Mouse (Mus musculus): ENCODE measurements at regions not wholly inside any gene's neighbourhood (a gene's known extent, or its start where the extent isn't known, plus 50 kb on each side); places are given as distances from the start of the nearest gene placed in this dataset.

DNA sequence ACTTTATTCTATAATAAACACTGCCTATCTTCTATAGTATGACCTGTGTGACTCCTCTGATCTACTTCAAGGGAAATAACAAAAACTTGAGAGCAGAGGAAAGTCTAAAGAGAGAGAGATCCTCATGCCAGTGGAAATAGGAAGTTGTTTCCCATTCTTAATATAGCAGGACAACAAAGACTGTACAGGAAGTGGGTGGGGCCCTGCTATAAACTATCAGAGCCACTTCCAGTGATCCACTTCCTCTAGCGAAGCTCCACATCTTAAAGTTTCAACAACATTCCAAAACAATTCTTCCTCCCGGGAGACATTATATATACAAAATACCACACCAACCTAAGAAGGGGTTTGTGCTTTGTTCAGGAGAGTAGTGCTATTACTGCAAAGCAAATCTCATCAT, 339.7 kb downstream of the Elavl2 start:
- DNase-seq, result no peak
- intact Hi-C loops (cut with DNase I), result no loop called here

DNA sequence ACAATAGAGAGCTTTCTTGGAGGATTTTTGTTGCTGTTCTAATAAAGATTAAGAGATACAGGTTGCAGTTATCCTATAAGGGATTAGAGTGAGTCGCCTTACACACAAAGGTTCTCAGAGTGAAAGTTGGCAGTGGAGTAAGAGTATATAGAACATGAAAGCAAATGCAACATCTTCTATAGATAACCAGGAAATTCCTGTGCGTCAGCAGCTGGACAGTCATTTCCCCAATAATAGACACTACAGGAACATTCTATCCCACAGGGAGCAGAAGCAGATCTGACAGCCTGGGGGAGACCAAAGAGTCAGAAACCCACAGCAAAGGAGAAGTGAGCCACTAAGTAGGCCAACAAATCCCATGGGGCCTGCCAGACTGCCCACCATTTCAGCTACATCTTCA, 348.7 kb downstream of the Elavl2 start:
- no peak for DNase-seq
- intact Hi-C loops (cut with DNase I), result no loop called here

GRCm38 (mm10) chr4:91029462-91029861, 371.1 kb downstream of the Elavl2 start:
- no peak for DNase-seq
- intact Hi-C loops (cut with DNase I), result no loop called here

DNA sequence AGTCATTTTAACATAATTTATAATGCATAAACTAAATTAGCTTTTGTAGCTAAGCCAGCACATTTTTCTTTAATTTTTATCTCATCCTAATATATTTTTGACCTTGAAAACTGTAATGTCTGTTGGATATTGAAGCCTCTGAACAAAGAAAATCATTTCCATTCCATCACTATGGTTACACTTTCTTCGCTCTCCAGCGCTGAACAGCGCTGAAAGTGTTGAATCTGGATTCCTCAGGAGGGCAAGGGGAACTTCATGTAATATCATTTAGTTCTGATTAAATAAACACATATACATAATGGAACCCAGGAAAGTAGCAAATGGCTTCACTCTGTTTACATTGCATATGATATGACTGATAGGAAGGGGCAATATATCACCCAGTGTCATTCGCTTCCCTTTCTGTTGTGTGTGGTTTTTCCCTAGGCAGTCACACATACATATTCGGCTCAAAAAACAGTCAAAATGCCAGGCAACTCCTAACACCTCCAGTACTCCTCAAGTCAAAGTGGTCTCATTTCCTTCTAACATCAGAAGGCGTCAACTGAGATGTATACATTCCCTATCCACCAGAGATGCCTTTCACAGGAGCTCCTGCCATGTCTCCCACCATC, 372.5 kb downstream of the Elavl2 start:
- DNase-seq, result no peak
- intact Hi-C loops (cut with DNase I), result no loop called here

GRCm38 (mm10) chr4:90996388-90997092, 404.0 kb downstream of the Elavl2 start:
- intact Hi-C loops (cut with DNase I), result no loop called here
- DNase-seq, result no peak

- no peak for DNase-seq
- intact Hi-C loops (cut with DNase I), result no loop called here
Observed at GRCm38 (mm10) chr4:90964658-90965057, 435.9 kb downstream of the Elavl2 start.

- intact Hi-C loops (cut with DNase I), result no loop called here
- no peak for DNase-seq
Observed at GRCm38 (mm10) chr4:90943687-90944385, 456.7 kb downstream of the Elavl2 start.

GRCm38 (mm10) chr4:90917312-90918107, 483.1 kb downstream of the Elavl2 start:
- intact Hi-C loops (cut with DNase I), result no loop called here
- DNase-seq, result no peak

- no peak for DNase-seq
- intact Hi-C loops (cut with DNase I), result no loop called here
Observed at GRCm38 (mm10) chr4:90906311-90906710, 494.3 kb downstream of the Elavl2 start.

DNA sequence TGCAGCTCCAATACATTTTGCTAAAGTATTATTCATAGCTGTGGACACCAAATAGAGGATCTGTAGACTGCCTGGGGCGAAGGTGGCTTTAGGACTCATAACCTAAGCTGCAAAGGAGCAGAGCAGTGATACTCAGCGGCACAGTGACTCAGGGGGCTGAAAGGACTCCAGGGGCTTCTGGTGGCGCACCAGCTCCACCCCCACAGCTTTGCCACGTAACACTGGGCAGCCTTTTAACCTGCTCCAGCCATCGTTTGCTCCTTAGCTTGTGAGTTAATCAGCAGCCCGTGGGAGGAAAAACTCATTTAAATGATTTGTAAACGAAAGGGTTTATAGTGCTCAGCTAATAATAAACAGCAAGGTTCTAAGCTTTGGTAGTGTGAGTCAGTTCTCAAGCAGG, 532.4 kb downstream of the Elavl2 start:
- intact Hi-C loops (cut with DNase I), result no loop called here
- no peak for DNase-seq

- no peak for DNase-seq
- intact Hi-C loops (cut with DNase I), result no loop called here
Observed at GRCm38 (mm10) chr4:90860854-90861253, 539.7 kb downstream of the Elavl2 start.

- intact Hi-C loops (cut with DNase I), result no loop called here
- no peak for DNase-seq
Observed at GRCm38 (mm10) chr4:90839804-90840203, 560.8 kb downstream of the Elavl2 start.

DNA sequence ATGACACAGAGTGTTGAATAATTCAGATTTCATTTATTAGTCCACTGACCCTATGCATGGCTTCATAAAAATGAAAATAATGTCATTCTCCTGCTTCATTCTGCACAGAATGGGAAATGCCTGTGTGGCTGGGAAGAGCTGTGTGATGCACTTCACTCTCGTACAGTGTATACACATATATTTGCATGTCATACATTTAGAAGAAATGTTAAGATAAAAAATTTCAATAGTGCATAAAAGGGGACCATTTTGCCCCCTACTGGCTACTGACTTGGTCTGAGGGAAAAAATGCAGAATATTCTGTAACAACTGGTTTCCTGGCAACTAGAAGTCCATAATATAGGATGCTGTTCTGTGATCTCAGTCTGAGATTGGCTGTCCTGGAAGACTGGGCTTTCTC, 580.5 kb downstream of the Zfp352 start:
- intact Hi-C loops (cut with DNase I), result no loop called here
- no peak for DNase-seq

GRCm38 (mm10) chr4:90798637-90799036, 580.0 kb downstream of the Zfp352 start:
- intact Hi-C loops (cut with DNase I), result no loop called here
- no peak for DNase-seq

DNA sequence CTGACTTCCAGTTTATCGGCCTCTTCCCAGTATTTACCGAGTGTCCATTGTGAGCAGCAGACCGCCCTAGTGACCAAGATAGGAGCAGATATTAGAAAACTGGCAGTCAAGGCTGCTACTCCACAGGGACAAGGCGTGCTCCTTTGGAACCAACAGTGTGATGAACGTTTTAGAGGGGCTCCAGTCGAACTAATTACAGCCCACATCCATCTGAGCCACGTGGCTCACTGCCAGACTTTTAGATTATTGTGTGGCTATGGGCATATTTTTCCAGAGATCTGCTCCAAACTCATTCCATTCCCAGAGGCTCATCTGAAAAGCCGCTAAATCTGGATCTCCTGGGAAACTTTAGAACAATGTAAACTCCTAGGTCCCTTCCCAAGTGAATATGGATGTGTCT, 578.9 kb downstream of the Zfp352 start:
- DNase-seq, result no peak
- intact Hi-C loops (cut with DNase I), result no loop called here

Measured in heart, postnatal 36 days (tissue).